Mouse (Mus musculus) heart, postnatal 0 days (tissue): ENCODE results near the gene Pnpla5. TPM values are rescaled to one million over a fixed set of nuclear protein-coding genes. Genes with fewer than 3 reads are reported as not detected.

Experiments used
- ATAC-seq: fragments of 200-750 bp; cut with Nextera tagmentation; 2 replicates; pipeline ENCODE4 v1.8.0; 2017; ENCODE audit warnings: low read depth, moderate number of reproducible peaks, moderate library complexity; ENCODE audit not compliant: insufficient read depth
- DNase-seq: peaks from one replicate; pipeline ENCODE4 v3.0.0-alpha.2; 2016; ENCODE audit warnings: low spot score
- H3K27ac ChIP-seq: fragments of 300-500 bp; sonication (generic); 2 replicates; pipeline ENCODE4 v1.5.1; 2014; ENCODE audit warnings: low read depth, mild to moderate bottlenecking
- H3K27me3 ChIP-seq: fragments of 300-500 bp; sonication (generic); 2 replicates; pipeline ENCODE4 v1.6.1; 2014; ENCODE audit warnings: low read length, mixed read lengths; ENCODE audit not compliant: control insufficient read depth, insufficient read depth
- H3K36me3 ChIP-seq: fragments of 300-500 bp; sonication (generic); replicated peaks from 2 replicates; pipeline ENCODE4 v1.6.1; 2014; ENCODE audit warnings: low read length, mixed read lengths; ENCODE audit not compliant: control insufficient read depth, insufficient read depth
- H3K4me1 ChIP-seq: fragments of 300-500 bp; sonication (generic); 2 replicates; pipeline ENCODE4 v1.6.1; 2014; ENCODE audit warnings: antibody characterized with exemption; ENCODE audit not compliant: control insufficient read depth, insufficient read depth
- H3K4me2 ChIP-seq: fragments of 300-500 bp; sonication (generic); 2 replicates; pipeline ENCODE4 v1.6.1; 2014; ENCODE audit warnings: low read depth, mild to moderate bottlenecking, low read length, moderate library complexity
- H3K4me3 ChIP-seq: fragments of 300-500 bp; sonication (generic); 2 replicates; pipeline ENCODE4 v1.5.1; 2014; ENCODE audit warnings: low read depth, low read length
- H3K9ac ChIP-seq: fragments of 300-500 bp; sonication (generic); replicated peaks from 2 replicates; pipeline ENCODE4 v1.6.1; 2014; ENCODE audit warnings: low read depth, low read length, mixed read lengths
- H3K9me3 ChIP-seq: fragments of 300-500 bp; sonication (generic); replicated peaks from 2 replicates; pipeline ENCODE4 v1.6.1; 2016; ENCODE audit warnings: low read length; ENCODE audit not compliant: control insufficient read depth
- CTCF ChIP-seq: IDR thresholded peaks from 2 replicates; pipeline ENCODE4 v1.5.1; 2016; ENCODE audit warnings: antibody characterized with exemption, control low read depth, low read depth
- EP300 ChIP-seq: IDR thresholded peaks from 2 replicates; pipeline ENCODE4 v1.6.1; 2016; ENCODE audit warnings: antibody characterized with exemption, low read depth
- WGBS: fragments of 180-500 bp; shearing (Covaris S2); extraction: QIAGEN DNeasy Blood & Tissue Kit; methylation state at CpG from one replicate; pipeline ENCODE4 v1.1.7; 2014; 5-methylcytosine and 5-hydroxymethylcytosine counted together
- polyA plus RNA-seq: library from polyadenylated mRNA; unstranded; fragments of >200 nt; fragmentation: Nextera tagmentation; extraction: Ambion mirVana; gene quantifications from 2 replicates; pipeline ENCODE4 v1.2.1, GENCODE M21; 2015
- total RNA-seq: library from RNA; depleted of rRNA; stranded (reverse); fragments of >200 nt; gene quantifications from 2 replicates; pipeline ENCODE4 v1.2.3, GENCODE M21; 2014; ENCODE audit warnings: low replicate concordance

The Pnpla5 gene
- total and polyA plus RNA-seq, 2 experiments from 2014 or later, result not detected

- Histone ChIP-seq H3K9ac (no peak overlapping the region), H3K4me3 (no peak overlapping the region), H3K4me2 (no peak overlapping the region), H3K27me3 (peaks cover 15% of the 10 kb centered on the region; the same call in 1 of the 2 replicates), H3K36me3 (no peaks in the 10 kb centered on the region), H3K9me3 (no peaks in the 10 kb centered on the region), H3K27ac (no peak overlapping the region), H3K4me1 (no peaks in the 10 kb centered on the region)
- DNase-seq (peak; percentile 23), ATAC-seq (no peak)
- WGBS, result 27% methylated on average over 12 of the region's 12 CpGs
- TF ChIP-seq CTCF, result no peak
- TF ChIP-seq EP300, result no peak
Observed at GRCm38 (mm10) chr15:84086364-84086763, 36.6 kb downstream of the Pnpla5 start.

GRCm38 (mm10) chr15:84080069-84080468 is 42.9 kb downstream of the Pnpla5 start:
- Histone ChIP-seq H3K9ac (no peak overlapping the region), H3K27ac (no peak overlapping the region), H3K9me3 (no peaks in the 10 kb centered on the region), H3K4me2 (no peak overlapping the region), H3K36me3 (no peaks in the 10 kb centered on the region), H3K4me3 (no peak overlapping the region), H3K27me3 (peaks cover 10% of the 10 kb centered on the region), H3K4me1 (no peaks in the 10 kb centered on the region)
- 28% methylated on average over 7 of the region's 7 CpGs for WGBS
- DNase-seq (no peak), ATAC-seq (no peak)
- no peak for TF ChIP-seq EP300
- TF ChIP-seq CTCF, result no peak

- ATAC-seq (no peak), DNase-seq (no peak)
- TF ChIP-seq EP300 (no peak), CTCF (no peak)
- no peak overlapping the region for H3K4me2 ChIP-seq
- no peaks in the 10 kb centered on the region for H3K4me1 ChIP-seq
- H3K9me3 ChIP-seq, result no peaks in the 10 kb centered on the region
- no peaks in the 10 kb centered on the region for H3K36me3 ChIP-seq
- no peak overlapping the region for H3K27ac ChIP-seq
- WGBS, result 82% methylated on average over 2 of the region's 2 CpGs
- H3K27me3 ChIP-seq, result peaks cover 15% of the 10 kb centered on the region
- no peak overlapping the region for H3K9ac ChIP-seq
- H3K4me3 ChIP-seq, result no peak overlapping the region
Observed at GRCm38 (mm10) chr15:84079519-84079918, 43.5 kb downstream of the Pnpla5 start.

GRCm38 (mm10) chr15:84078667-84079066 is 44.3 kb downstream of the Pnpla5 start:
- no peak overlapping the region for H3K4me2 ChIP-seq
- TF ChIP-seq EP300 (no peak), CTCF (no peak)
- H3K9me3 ChIP-seq, result no peaks in the 10 kb centered on the region
- H3K27me3 ChIP-seq, result peaks cover 20% of the 10 kb centered on the region
- no peak overlapping the region for H3K9ac ChIP-seq
- H3K4me3 ChIP-seq, result no peak overlapping the region
- no peak overlapping the region for H3K27ac ChIP-seq
- WGBS, result 79% methylated on average over 13 of the region's 13 CpGs
- H3K4me1 ChIP-seq, result no peaks in the 10 kb centered on the region
- DNase-seq (no peak), ATAC-seq (no peak)
- no peaks in the 10 kb centered on the region for H3K36me3 ChIP-seq

- Histone ChIP-seq H3K4me1 (no peaks in the 10 kb centered on the region), H3K9ac (no peak overlapping the region), H3K27ac (no peak overlapping the region), H3K36me3 (no peaks in the 10 kb centered on the region), H3K4me2 (no peak overlapping the region), H3K4me3 (no peak overlapping the region), H3K27me3 (peaks cover 33% of the 10 kb centered on the region), H3K9me3 (no peaks in the 10 kb centered on the region)
- no peak for ATAC-seq
- WGBS, result 57% methylated on average over 17 of the region's 17 CpGs
- TF ChIP-seq CTCF (no peak), EP300 (no peak)
- DNase-seq, result no peak
Observed at GRCm38 (mm10) chr15:84077151-84077550, 45.8 kb downstream of the Pnpla5 start.

- Histone ChIP-seq H3K36me3 (no peaks in the 10 kb centered on the region), H3K4me3 (no peak overlapping the region), H3K27ac (no peak overlapping the region), H3K4me2 (no peak overlapping the region), H3K4me1 (no peaks in the 10 kb centered on the region), H3K9ac (no peak overlapping the region), H3K27me3 (peaks cover 52% of the 10 kb centered on the region), H3K9me3 (no peaks in the 10 kb centered on the region)
- ATAC-seq, result no peak
- no peak for TF ChIP-seq EP300
- no peak for TF ChIP-seq CTCF
- WGBS, result 15% methylated on average over 17 of the region's 17 CpGs
- no peak for DNase-seq
Observed at GRCm38 (mm10) chr15:84074705-84075185, 48.2 kb downstream of the Pnpla5 start.
